Mouse (Mus musculus) myocyte (in vitro differentiated cells): Measurements from ENCODE around the gene Tmem206.
A peak's percentile ranks its signal among the peaks of the same experiment; 100 is the strongest.

Experiments
- CEBPB ChIP-seq: IDR thresholded peaks from 2 replicates; pipeline ENCODE4 v1.6.1; 2011; ENCODE audit warnings: mild to moderate bottlenecking, moderate library complexity; ENCODE audit not compliant: poor library complexity, insufficient read depth, severe bottlenecking
- E2F4 ChIP-seq: IDR thresholded peaks from one replicate; pipeline ENCODE4 v1.6.1; 2011; ENCODE audit warnings: mild to moderate bottlenecking, control low read depth, moderate library complexity; ENCODE audit not compliant: insufficient read depth
- MAX ChIP-seq: IDR thresholded peaks from one replicate; pipeline ENCODE4 v1.6.1; 2011; ENCODE audit warnings: low read depth, mild to moderate bottlenecking, control low read depth
- MYOG ChIP-seq, 3 experiments: IDR thresholded peaks; one replicate each; pipeline ENCODE4 v1.6.1; 2011; ENCODE audit warnings: control low read depth in 2 of 3, low read depth in 2 of 3, mild to moderate bottlenecking in 2 of 3; ENCODE audit not compliant: insufficient read length in 2 of 3, control insufficient read depth in 1 of 3, insufficient read depth in 1 of 3
- POLR2A ChIP-seq: IDR thresholded peaks from one replicate; pipeline ENCODE4 v1.6.1; 2011; ENCODE audit warnings: low read depth, mild to moderate bottlenecking, control low read depth, moderate library complexity; ENCODE audit not compliant: insufficient read length
- REST ChIP-seq: IDR thresholded peaks from one replicate; pipeline ENCODE4 v1.6.1; 2011; ENCODE audit warnings: mild to moderate bottlenecking, control low read depth, moderate library complexity; ENCODE audit not compliant: insufficient read depth, insufficient read length
- USF1 ChIP-seq: IDR thresholded peaks from one replicate; pipeline ENCODE4 v1.6.1; 2011; ENCODE audit warnings: low read depth, mild to moderate bottlenecking, control low read depth, moderate library complexity

GRCm38 (mm10) chr1:191283110-191284040 lies 42.3 kb upstream of the Tmem206 start:
- TF ChIP-seq MAX: no peak
- no peak for TF ChIP-seq E2F4
- no peak for TF ChIP-seq POLR2A
- TF ChIP-seq USF1: no peak
- no peak for TF ChIP-seq CEBPB
- TF ChIP-seq REST: no peak
- peak in 2 of 3 experiments; percentile 57 to 86 for TF ChIP-seq MYOG (IDR thresholded peaks at IDR 0.05; ENCODE audit: control insufficient read depth in 1 of 3, insufficient read depth in 1 of 3, insufficient read length in 2 of 3, low read depth in 2 of 3)
